Mouse (Mus musculus): ENCODE data around the gene Gm28557. TPM values are rescaled to one million over a fixed set of nuclear protein-coding genes. Genes with fewer than 3 reads are reported as not detected.

Gene Gm28557
- polyA plus RNA-seq, 1 experiment from 2014 or later: 0.95 TPM

GRCm38 (mm10) chr13:67107681-67108080 is 723 bp downstream of the Gm28557 start:
- ATAC-seq: no peak
- no peaks in the 10 kb centered on the region for H3K4me1 ChIP-seq (ENCODE audit: control insufficient read depth, insufficient read depth, low read length)
- H3K36me3 ChIP-seq (ENCODE audit: control insufficient read depth, insufficient read depth, low read length): no peaks in the 10 kb centered on the region
- peak overlapping the region; percentile 80 for H3K4me2 ChIP-seq (ENCODE audit: low read length)
- H3K4me3 ChIP-seq (ENCODE audit: low read depth, low read length): peak overlapping the region; percentile 46
- no peak overlapping the region for H3K27ac ChIP-seq (ENCODE audit: low read length)
- 71% methylated on average over 9 of the region's 9 CpGs for WGBS
- no peaks in the 10 kb centered on the region for H3K27me3 ChIP-seq (ENCODE audit: control insufficient read depth, insufficient read depth, low read depth, low read length)
- no peaks in the 10 kb centered on the region for H3K9me3 ChIP-seq (replicated peaks; ENCODE audit: control insufficient read depth, low read length, poor library complexity, severe bottlenecking)
- H3K9ac ChIP-seq (ENCODE audit: low read depth, low read length): no peak overlapping the region; the same call in 1 of the 2 replicates

GRCm38 (mm10) chr13:67097876-67098275 is 10.5 kb downstream of the Gm28557 start, which contains the start of gene Zfp708:
Gene Zfp708 (minus strand): TSS chr13:67097976.
- 92% methylated on average over 10 of the region's 10 CpGs for WGBS
- Histone ChIP-seq H3K4me3 (ENCODE audit: low read depth, low read length) (no peak within 1 kb of the TSS), H3K27me3 (ENCODE audit: control insufficient read depth, insufficient read depth, low read depth, low read length) (no peaks in the 10 kb centered on the region), H3K4me1 (ENCODE audit: control insufficient read depth, insufficient read depth, low read length) (no peaks in the 10 kb centered on the region), H3K27ac (ENCODE audit: low read length) (no peak within 1 kb of the TSS), H3K36me3 (ENCODE audit: control insufficient read depth, insufficient read depth, low read length) (no peaks in the 10 kb centered on the region), H3K9me3 (replicated peaks; ENCODE audit: control insufficient read depth, low read length, poor library complexity, severe bottlenecking) (no peaks in the 10 kb centered on the region), H3K9ac (ENCODE audit: low read depth, low read length) (no peak within 1 kb of the TSS), H3K4me2 (ENCODE audit: low read length) (no peak within 1 kb of the TSS)
- no peak for ATAC-seq

- Histone ChIP-seq H3K4me3 (ENCODE audit: low read depth, low read length) (no peak overlapping the region), H3K36me3 (ENCODE audit: control insufficient read depth, insufficient read depth, low read length) (no peaks in the 10 kb centered on the region), H3K9me3 (replicated peaks; ENCODE audit: control insufficient read depth, low read length, poor library complexity, severe bottlenecking) (no peaks in the 10 kb centered on the region), H3K27me3 (ENCODE audit: control insufficient read depth, insufficient read depth, low read depth, low read length) (no peaks in the 10 kb centered on the region), H3K9ac (ENCODE audit: low read depth, low read length) (no peak overlapping the region), H3K27ac (ENCODE audit: low read length) (no peak overlapping the region), H3K4me1 (ENCODE audit: control insufficient read depth, insufficient read depth, low read length) (no peaks in the 10 kb centered on the region), H3K4me2 (ENCODE audit: low read length) (no peak overlapping the region)
- no peak for ATAC-seq
- WGBS: 82% methylated on average over 1 of the region's 1 CpGs
These were observed 18.2 kb downstream of the Gm28557 start for GRCm38 (mm10) chr13:67090154-67090553.

- peak overlapping the region; percentile 5; the same call in 1 of the 2 replicates for H3K9ac ChIP-seq (ENCODE audit: low read depth, low read length)
- H3K9me3 ChIP-seq (replicated peaks; ENCODE audit: control insufficient read depth, low read length, poor library complexity, severe bottlenecking): peaks cover 4% of the 10 kb centered on the region; the same call in 1 of the 2 replicates
- peak overlapping the region; percentile 61 for H3K4me3 ChIP-seq (ENCODE audit: low read depth, low read length)
- H3K4me1 ChIP-seq (ENCODE audit: control insufficient read depth, insufficient read depth, low read length): peaks cover 13% of the 10 kb centered on the region
- 82% methylated on average over 1 of the region's 1 CpGs for WGBS
- H3K27ac ChIP-seq (ENCODE audit: low read length): 0 out of 2 replicates have a peak overlapping the region, but pooled peaks have one; percentile 6
- peak overlapping the region; percentile 77 for H3K4me2 ChIP-seq (ENCODE audit: low read length)
- ATAC-seq: peak; percentile 6; the same call in 1 of the 2 replicates
- H3K36me3 ChIP-seq (ENCODE audit: control insufficient read depth, insufficient read depth, low read length): peaks cover 9% of the 10 kb centered on the region; the same call in 1 of the 2 replicates
- no peaks in the 10 kb centered on the region for H3K27me3 ChIP-seq (ENCODE audit: control insufficient read depth, insufficient read depth, low read depth, low read length)
These were observed 26.5 kb downstream of the Gm28557 start for GRCm38 (mm10) chr13:67081946-67082345.

- Histone ChIP-seq H3K4me1 (ENCODE audit: control insufficient read depth, insufficient read depth, low read length) (peaks cover 13% of the 10 kb centered on the region), H3K27me3 (ENCODE audit: control insufficient read depth, insufficient read depth, low read depth, low read length) (no peaks in the 10 kb centered on the region), H3K9ac (ENCODE audit: low read depth, low read length) (peak overlapping the region; percentile 71), H3K36me3 (ENCODE audit: control insufficient read depth, insufficient read depth, low read length) (peaks cover 13% of the 10 kb centered on the region; the same call in 1 of the 2 replicates), H3K4me3 (ENCODE audit: low read depth, low read length) (peak overlapping the region; percentile 61), H3K27ac (ENCODE audit: low read length) (peak overlapping the region; percentile 69), H3K4me2 (ENCODE audit: low read length) (peak overlapping the region; percentile 77), H3K9me3 (replicated peaks; ENCODE audit: control insufficient read depth, low read length, poor library complexity, severe bottlenecking) (peaks cover 4% of the 10 kb centered on the region; the same call in 1 of the 2 replicates)
- ATAC-seq: peak; percentile 99
- WGBS: 1% methylated on average over 24 of the region's 24 CpGs
These were observed 27.2 kb downstream of the Gm28557 start for GRCm38 (mm10) chr13:67081142-67081713.

GRCm38 (mm10) chr13:67077244-67077643 is 31.2 kb downstream of the Gm28557 start:
- Histone ChIP-seq H3K9me3 (replicated peaks; ENCODE audit: control insufficient read depth, low read length, poor library complexity, severe bottlenecking) (peaks cover 6% of the 10 kb centered on the region; the same call in 1 of the 2 replicates), H3K27me3 (ENCODE audit: control insufficient read depth, insufficient read depth, low read depth, low read length) (no peaks in the 10 kb centered on the region), H3K9ac (ENCODE audit: low read depth, low read length) (no peak overlapping the region), H3K36me3 (ENCODE audit: control insufficient read depth, insufficient read depth, low read length) (peaks cover 39% of the 10 kb centered on the region), H3K27ac (ENCODE audit: low read length) (no peak overlapping the region), H3K4me3 (ENCODE audit: low read depth, low read length) (no peak overlapping the region), H3K4me2 (ENCODE audit: low read length) (no peak overlapping the region), H3K4me1 (ENCODE audit: control insufficient read depth, insufficient read depth, low read length) (peaks cover 13% of the 10 kb centered on the region)
- ATAC-seq: no peak
- 97% methylated on average over 2 of the region's 2 CpGs for WGBS

- peaks cover 22% of the 10 kb centered on the region; the same call in 1 of the 2 replicates for H3K9me3 ChIP-seq (replicated peaks; ENCODE audit: control insufficient read depth, low read length, poor library complexity, severe bottlenecking)
- ATAC-seq: no peak
- H3K4me3 ChIP-seq (ENCODE audit: low read depth, low read length): no peak overlapping the region
- no peaks in the 10 kb centered on the region for H3K27me3 ChIP-seq (ENCODE audit: control insufficient read depth, insufficient read depth, low read depth, low read length)
- 96% methylated on average over 2 of the region's 2 CpGs for WGBS
- H3K4me2 ChIP-seq (ENCODE audit: low read length): no peak overlapping the region
- no peak overlapping the region for H3K27ac ChIP-seq (ENCODE audit: low read length)
- peaks cover 63% of the 10 kb centered on the region for H3K36me3 ChIP-seq (ENCODE audit: control insufficient read depth, insufficient read depth, low read length)
- H3K4me1 ChIP-seq (ENCODE audit: control insufficient read depth, insufficient read depth, low read length): no peaks in the 10 kb centered on the region
- no peak overlapping the region for H3K9ac ChIP-seq (ENCODE audit: low read depth, low read length)
These were observed 35.6 kb downstream of the Gm28557 start for GRCm38 (mm10) chr13:67072786-67073185.

- no peaks in the 10 kb centered on the region for H3K4me1 ChIP-seq (ENCODE audit: control insufficient read depth, insufficient read depth, low read length)
- no peak for ATAC-seq
- WGBS: 91% methylated on average over 8 of the region's 8 CpGs
- no peaks in the 10 kb centered on the region for H3K27me3 ChIP-seq (ENCODE audit: control insufficient read depth, insufficient read depth, low read depth, low read length)
- H3K36me3 ChIP-seq (ENCODE audit: control insufficient read depth, insufficient read depth, low read length): peaks cover 26% of the 10 kb centered on the region
- H3K4me3 ChIP-seq (ENCODE audit: low read depth, low read length): no peak overlapping the region
- H3K9ac ChIP-seq (ENCODE audit: low read depth, low read length): no peak overlapping the region
- no peak overlapping the region for H3K27ac ChIP-seq (ENCODE audit: low read length)
- H3K9me3 ChIP-seq (replicated peaks; ENCODE audit: control insufficient read depth, low read length, poor library complexity, severe bottlenecking): peaks cover 17% of the 10 kb centered on the region
- no peak overlapping the region for H3K4me2 ChIP-seq (ENCODE audit: low read length)
These were observed 43.0 kb downstream of the Gm28557 start for GRCm38 (mm10) chr13:67065386-67065785.

- H3K4me1 ChIP-seq (ENCODE audit: control insufficient read depth, insufficient read depth, low read length): peaks cover 8% of the 10 kb centered on the region
These were observed 46.0 kb downstream of the Gm28557 start for GRCm38 (mm10) chr13:67062427-67062826.

More at GRCm38 (mm10) chr13:67062427-67062826, 46.0 kb downstream of the Gm28557 start:
- no peak for ATAC-seq
- Histone ChIP-seq H3K27me3 (ENCODE audit: control insufficient read depth, insufficient read depth, low read depth, low read length) (no peaks in the 10 kb centered on the region), H3K4me3 (ENCODE audit: low read depth, low read length) (no peak overlapping the region), H3K36me3 (ENCODE audit: control insufficient read depth, insufficient read depth, low read length) (peaks cover 5% of the 10 kb centered on the region; the same call in 1 of the 2 replicates), H3K4me2 (ENCODE audit: low read length) (no peak overlapping the region), H3K9me3 (replicated peaks; ENCODE audit: control insufficient read depth, low read length, poor library complexity, severe bottlenecking) (peaks cover 5% of the 10 kb centered on the region), H3K27ac (ENCODE audit: low read length) (no peak overlapping the region), H3K9ac (ENCODE audit: low read depth, low read length) (no peak overlapping the region)
- WGBS: 56% methylated on average over 7 of the region's 7 CpGs
